Mouse (Mus musculus): ENCODE measurements around the gene Tmem132e.

GRCm38 (mm10) chr11:82467218-82467617 is 78.5 kb downstream of the Tmem132e start:
- no peak for TF ChIP-seq CTCF (IDR thresholded peaks at IDR 0.05; ENCODE audit: low read depth, low read length)
- TF ChIP-seq POLR2A (IDR thresholded peaks at IDR 0.05; ENCODE audit: extremely low read depth, insufficient read depth, low read length) = no peak

Measured in liver, adult 2 months (tissue).